Mouse (Mus musculus) limb, embryonic 15.5 days (tissue): ENCODE results near the gene Nmrk1. TPM values are rescaled to one million over a fixed set of nuclear protein-coding genes. Genes with fewer than 3 reads are reported as not detected.

Experiments used
- ATAC-seq: fragments of 200-750 bp; cut with Nextera tagmentation; 2 replicates; pipeline ENCODE4 v1.8.0; 2017; ENCODE audit warnings: low read depth, moderate TSS enrichment; ENCODE audit not compliant: insufficient number of reproducible peaks, low FRiP score, low TSS enrichment
- H3K27ac ChIP-seq: fragments of 300-500 bp; sonication (generic); 2 replicates; pipeline ENCODE4 v1.5.1; 2015; ENCODE audit warnings: moderate library complexity, mild to moderate bottlenecking, inconsistent platforms
- H3K27me3 ChIP-seq: fragments of 300-500 bp; sonication (generic); 2 replicates; pipeline ENCODE4 v1.6.1; 2015; ENCODE audit warnings: inconsistent platforms
- H3K36me3 ChIP-seq: fragments of 300-500 bp; sonication (generic); 2 replicates; pipeline ENCODE4 v1.6.1; 2015; ENCODE audit warnings: inconsistent platforms
- H3K4me1 ChIP-seq: fragments of 300-500 bp; sonication (generic); 2 replicates; pipeline ENCODE4 v1.6.1; 2015; ENCODE audit warnings: inconsistent platforms
- H3K4me2 ChIP-seq: fragments of 300-500 bp; sonication (generic); 2 replicates; pipeline ENCODE4 v1.6.1; 2015; ENCODE audit warnings: mild to moderate bottlenecking, inconsistent platforms
- H3K4me3 ChIP-seq: fragments of 300-500 bp; sonication (generic); 2 replicates; pipeline ENCODE4 v1.5.1; 2015; ENCODE audit warnings: mild to moderate bottlenecking, inconsistent platforms
- H3K9ac ChIP-seq: fragments of 300-500 bp; sonication (generic); 2 replicates; pipeline ENCODE4 v1.6.1; 2015; ENCODE audit warnings: inconsistent platforms
- H3K9me3 ChIP-seq: fragments of 300-500 bp; sonication (generic); 2 replicates; pipeline ENCODE4 v1.6.1; 2016; ENCODE audit warnings: inconsistent platforms
- WGBS: fragments of 180-500 bp; shearing (Covaris S2); methylation state at CpG from one replicate; pipeline ENCODE4 v1.1.7; 2015; 5-methylcytosine and 5-hydroxymethylcytosine counted together
- polyA plus RNA-seq: library from polyadenylated mRNA; unstranded; fragments of >200 nt; fragmentation: Nextera tagmentation; extraction: Ambion mirVana; gene quantifications from 2 replicates; pipeline ENCODE4 v1.2.1, GENCODE M21; 2015

The Nmrk1 gene
- polyA plus RNA-seq, 1 experiment from 2014 or later, result 19.1 TPM

DNA sequence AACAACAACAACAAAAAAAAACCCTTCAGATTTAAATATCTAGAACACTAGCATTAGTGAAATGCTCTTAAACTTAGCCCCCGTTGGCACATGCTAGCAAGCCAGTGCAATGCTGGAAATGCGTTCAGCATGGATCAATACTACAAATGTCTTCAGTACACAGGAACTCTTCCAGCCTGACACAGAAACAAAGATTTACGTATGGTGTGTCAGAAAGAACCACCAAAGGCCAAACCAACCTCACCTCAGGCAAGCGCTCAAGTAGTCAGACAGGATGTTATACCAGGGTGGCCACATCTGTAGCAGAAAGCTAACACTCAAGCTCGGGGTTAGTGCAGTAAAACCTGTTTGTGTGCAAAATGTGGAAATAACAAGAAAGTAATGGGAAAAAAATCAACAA is 12.7 kb upstream of the Nmrk1 start:
- no peaks in the 10 kb centered on the region for H3K27me3 ChIP-seq
- no peak overlapping the region for H3K4me3 ChIP-seq
- no peak for ATAC-seq
- H3K9me3 ChIP-seq, result no peaks in the 10 kb centered on the region
- 0 out of 2 replicates have a peak, but pooled peaks cover 5% of the 10 kb centered on the region for H3K4me1 ChIP-seq
- 66% methylated on average over 5 of the region's 5 CpGs for WGBS
- no peak overlapping the region for H3K4me2 ChIP-seq
- H3K9ac ChIP-seq, result no peak overlapping the region
- H3K27ac ChIP-seq, result peak overlapping the region; percentile 12
- no peaks in the 10 kb centered on the region for H3K36me3 ChIP-seq

DNA sequence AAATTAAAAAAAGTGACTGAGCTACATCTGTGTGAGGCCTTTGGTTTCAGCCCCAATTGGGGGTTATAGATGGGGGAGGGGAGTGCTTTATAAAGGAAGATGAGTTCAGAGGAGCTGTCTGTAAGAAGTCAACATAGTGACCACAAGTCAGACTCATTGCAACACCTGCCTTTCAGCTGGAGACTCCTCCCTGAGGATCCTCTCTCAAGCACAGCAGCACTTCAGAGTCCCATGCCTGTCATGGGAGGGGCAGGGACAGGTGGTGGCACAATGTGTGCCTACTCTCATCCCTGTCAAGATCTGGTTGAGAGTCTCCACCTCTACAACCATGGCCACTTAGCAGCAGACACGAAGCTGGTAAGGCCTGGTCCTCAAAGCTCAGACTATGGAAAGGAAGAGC is 12.1 kb upstream of the Nmrk1 start:
- Histone ChIP-seq H3K4me3 (no peak overlapping the region), H3K27me3 (no peaks in the 10 kb centered on the region), H3K9ac (no peak overlapping the region), H3K4me1 (0 out of 2 replicates have a peak, but pooled peaks cover 5% of the 10 kb centered on the region), H3K9me3 (no peaks in the 10 kb centered on the region), H3K36me3 (no peaks in the 10 kb centered on the region), H3K27ac (no peak overlapping the region), H3K4me2 (no peak overlapping the region)
- 77% methylated on average over 1 of the region's 1 CpGs for WGBS
- ATAC-seq, result no peak

DNA sequence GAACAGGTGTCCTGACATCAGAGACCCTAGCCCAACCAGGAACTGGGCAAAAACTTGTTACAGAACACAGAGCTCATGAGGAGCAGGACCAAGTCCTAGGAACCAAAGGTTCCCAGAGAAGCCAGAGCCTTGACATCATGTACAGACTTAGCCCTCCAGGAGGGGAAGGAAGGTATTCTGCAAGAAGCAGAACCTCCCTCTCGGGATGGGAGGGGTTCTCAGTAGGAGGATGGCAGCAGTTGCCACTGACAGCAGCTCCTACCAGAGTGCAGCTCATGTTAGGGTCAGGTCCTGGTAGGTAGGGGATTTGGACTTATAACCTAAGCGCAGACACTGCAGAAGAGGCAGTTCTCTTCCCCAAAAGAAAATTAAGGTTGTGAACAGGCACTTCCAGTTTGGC is 7.9 kb upstream of the Nmrk1 start:
- Histone ChIP-seq H3K4me1 (0 out of 2 replicates have a peak, but pooled peaks cover 3% of the 10 kb centered on the region), H3K27me3 (no peaks in the 10 kb centered on the region), H3K9ac (no peak overlapping the region), H3K27ac (no peak overlapping the region), H3K9me3 (no peaks in the 10 kb centered on the region), H3K36me3 (no peaks in the 10 kb centered on the region), H3K4me3 (no peak overlapping the region), H3K4me2 (no peak overlapping the region)
- 73% methylated on average over 2 of the region's 2 CpGs for WGBS
- no peak for ATAC-seq

DNA sequence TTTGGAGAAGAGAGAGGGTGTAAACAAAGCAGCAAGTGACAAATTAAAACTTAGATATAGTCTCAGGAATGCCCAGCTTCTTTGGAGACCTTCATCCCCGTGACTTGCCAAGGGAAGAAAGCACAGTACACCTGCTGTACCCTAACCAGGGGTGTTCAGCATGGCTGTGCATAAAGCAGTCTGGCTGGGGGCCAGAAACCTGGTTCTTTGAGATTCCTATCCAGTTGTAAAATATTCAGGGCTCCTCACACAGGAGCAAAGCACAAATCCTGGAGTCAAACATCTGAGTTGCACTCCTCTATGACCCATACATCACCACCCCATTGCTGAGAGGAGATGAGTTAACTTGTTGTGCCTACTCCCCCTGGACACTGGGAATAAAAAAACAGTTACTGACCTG is 2.2 kb upstream of the Nmrk1 start:
- no peaks in the 10 kb centered on the region for H3K36me3 ChIP-seq
- H3K9me3 ChIP-seq, result no peaks in the 10 kb centered on the region
- ATAC-seq, result no peak
- H3K4me1 ChIP-seq, result peaks cover 16% of the 10 kb centered on the region; the same call in 1 of the 2 replicates
- no peak overlapping the region for H3K9ac ChIP-seq
- WGBS, result 27% methylated on average over 1 of the region's 1 CpGs
- H3K4me3 ChIP-seq, result peak overlapping the region; percentile 91; the same call in 1 of the 2 replicates
- H3K4me2 ChIP-seq, result no peak overlapping the region; the same call in 1 of the 2 replicates
- no peaks in the 10 kb centered on the region for H3K27me3 ChIP-seq
- no peak overlapping the region for H3K27ac ChIP-seq

DNA sequence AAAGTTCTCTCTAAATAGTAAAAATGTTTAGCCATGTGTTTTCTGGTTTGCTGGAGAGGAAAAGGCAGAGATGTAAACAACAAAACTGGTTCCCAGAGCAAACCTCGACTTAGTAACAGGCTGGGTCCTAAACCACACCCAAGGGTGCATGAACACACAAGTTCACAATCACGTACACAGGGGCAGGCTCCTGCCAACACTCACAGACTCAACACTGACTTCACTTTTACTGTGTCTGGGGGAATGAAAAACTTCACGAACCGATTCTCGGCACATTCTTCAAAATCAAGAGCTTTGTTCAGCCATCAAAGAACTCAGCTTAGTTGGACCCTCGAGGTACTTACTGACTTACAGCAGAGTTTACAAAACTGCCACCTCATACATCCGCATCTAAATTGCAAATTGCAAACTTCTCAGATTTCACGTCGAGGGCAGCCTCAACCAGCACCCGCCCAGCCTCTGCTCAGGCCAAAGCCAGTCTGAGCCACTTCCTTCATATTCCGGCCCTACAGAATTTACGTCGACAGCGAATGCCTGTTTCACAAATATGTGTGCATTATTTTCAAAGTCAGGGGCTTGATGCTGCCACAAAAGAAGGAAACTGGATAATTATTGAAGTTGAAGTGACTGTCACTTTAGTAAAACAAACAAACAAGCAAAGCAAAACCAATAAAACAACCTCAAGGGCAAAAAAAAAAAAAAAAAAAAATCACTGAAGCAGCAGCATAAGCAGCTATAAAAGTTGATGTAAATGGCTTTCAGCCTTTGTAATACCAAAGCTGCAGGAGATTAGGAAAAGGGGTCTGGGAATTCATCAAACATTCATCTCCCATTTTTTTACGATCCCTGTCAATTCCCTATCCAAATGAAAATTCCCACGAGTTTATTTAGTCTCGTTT is 1.3 kb upstream of the Nmrk1 start:
- WGBS, result 5% methylated on average over 17 of the region's 17 CpGs
- Histone ChIP-seq H3K27me3 (no peaks in the 10 kb centered on the region), H3K4me2 (peak overlapping the region; percentile 69), H3K9me3 (no peaks in the 10 kb centered on the region), H3K9ac (no peak overlapping the region), H3K36me3 (no peaks in the 10 kb centered on the region), H3K4me3 (peak overlapping the region; percentile 91), H3K4me1 (peaks cover 16% of the 10 kb centered on the region; the same call in 1 of the 2 replicates), H3K27ac (peak overlapping the region; percentile 91)
- ATAC-seq, result no peak

DNA sequence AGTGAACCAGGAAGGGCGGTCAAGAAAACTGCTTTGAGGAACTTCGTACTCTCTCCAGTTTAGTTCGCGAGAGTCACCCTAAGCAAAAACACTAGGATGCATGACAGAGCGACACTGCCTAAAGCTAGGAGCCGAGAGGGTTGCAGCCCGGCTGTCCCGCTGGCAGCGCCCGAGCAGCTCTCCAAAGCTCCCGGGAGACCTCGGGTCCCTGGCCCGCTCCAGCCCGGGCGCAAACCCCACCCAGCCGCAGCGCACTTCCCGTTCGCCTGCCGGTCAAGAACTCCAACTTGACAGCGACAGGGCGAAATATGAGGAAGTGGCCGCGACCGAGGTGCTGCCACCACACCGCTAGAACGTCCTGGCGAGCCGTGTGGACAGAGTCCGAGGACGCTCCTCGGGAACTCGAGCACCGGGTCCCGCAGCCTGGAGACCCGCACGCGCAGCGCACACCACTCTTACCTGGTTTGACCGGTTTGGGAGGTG is 548 bp upstream of the Nmrk1 start:
- H3K36me3 ChIP-seq, result no peaks in the 10 kb centered on the region
- no peaks in the 10 kb centered on the region for H3K9me3 ChIP-seq
- peaks cover 16% of the 10 kb centered on the region; the same call in 1 of the 2 replicates for H3K4me1 ChIP-seq
- WGBS, result under 1% methylated on average over 40 of the region's 40 CpGs
- no peaks in the 10 kb centered on the region for H3K27me3 ChIP-seq
- H3K9ac ChIP-seq, result peak overlapping the region; percentile 74
- H3K4me3 ChIP-seq, result peak overlapping the region; percentile 91
- ATAC-seq, result peak; percentile 72
- H3K27ac ChIP-seq, result peak overlapping the region; percentile 91
- peak overlapping the region; percentile 69 for H3K4me2 ChIP-seq

DNA sequence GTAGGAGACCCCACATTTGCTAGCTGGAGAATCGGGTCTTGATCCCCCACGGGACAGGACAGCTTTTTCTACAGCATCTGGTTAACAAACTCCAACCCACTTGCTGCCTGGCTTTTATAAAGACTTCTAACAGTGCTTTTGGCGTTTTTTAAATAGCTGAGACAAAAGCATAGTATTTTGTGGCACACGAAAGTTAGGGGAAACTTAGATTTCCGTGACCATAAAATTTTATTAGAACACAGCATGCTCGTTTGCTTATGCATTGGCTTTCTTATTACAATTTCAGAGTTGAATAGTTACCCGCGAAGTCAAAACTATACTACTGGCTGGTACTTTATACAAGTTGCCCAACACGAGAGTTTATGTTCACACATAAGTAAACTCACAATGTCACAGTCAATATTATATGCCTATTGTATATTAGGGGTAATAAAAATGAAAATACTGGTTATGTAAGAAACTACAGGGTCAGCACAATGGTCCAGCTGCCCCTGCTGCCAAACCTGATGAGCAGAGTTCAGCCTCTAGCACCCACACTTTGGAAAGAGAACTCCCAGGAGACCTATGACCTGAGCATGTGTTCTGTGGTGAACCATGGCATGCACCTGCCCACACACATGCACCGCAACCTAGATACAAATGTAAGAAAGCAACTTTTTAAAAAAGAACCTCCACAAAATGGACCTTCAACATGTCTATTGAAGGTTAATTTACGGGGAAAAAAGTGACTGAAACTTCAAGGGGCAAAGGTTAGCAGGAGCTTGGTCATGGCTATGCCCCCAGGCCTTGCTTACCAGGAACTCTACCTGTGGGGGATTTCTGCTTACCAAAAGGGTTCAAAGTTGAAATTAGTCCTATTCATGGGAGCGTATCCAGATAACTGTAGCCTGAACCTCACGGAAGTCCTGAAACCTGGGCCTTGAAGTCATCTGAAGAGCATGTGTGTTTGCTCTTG is 758 bp downstream of the Nmrk1 start:
- Histone ChIP-seq H3K27me3 (no peaks in the 10 kb centered on the region), H3K36me3 (no peaks in the 10 kb centered on the region), H3K27ac (peak overlapping the region; percentile 91; the same call in 1 of the 2 replicates), H3K9ac (peak overlapping the region; percentile 39), H3K4me1 (peaks cover 16% of the 10 kb centered on the region; the same call in 1 of the 2 replicates), H3K4me3 (peak overlapping the region; percentile 91), H3K9me3 (no peaks in the 10 kb centered on the region), H3K4me2 (peak overlapping the region; percentile 69)
- ATAC-seq, result no peak
- WGBS, result 44% methylated on average over 13 of the region's 13 CpGs

DNA sequence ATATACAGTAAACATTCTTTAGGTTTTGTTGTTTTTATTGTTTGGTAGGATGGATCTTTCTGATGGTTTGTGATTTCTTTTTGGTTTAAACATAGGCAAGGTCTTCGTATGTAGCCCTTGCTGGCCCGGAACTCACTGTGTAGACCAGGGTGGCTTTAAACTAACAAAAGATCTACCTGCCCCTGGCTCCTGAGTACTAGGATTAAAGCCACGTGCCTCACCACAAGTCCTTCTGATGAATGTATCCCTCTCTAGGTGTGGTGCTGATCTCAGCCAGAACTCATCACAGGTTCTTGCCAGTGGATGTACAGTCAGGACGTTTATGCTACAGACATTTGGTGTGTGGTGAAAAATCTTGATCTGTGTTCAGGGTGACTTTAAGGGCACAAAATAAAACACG is 6.2 kb downstream of the Nmrk1 start:
- H3K27me3 ChIP-seq, result no peaks in the 10 kb centered on the region
- 68% methylated on average over 5 of the region's 5 CpGs for WGBS
- no peak overlapping the region for H3K27ac ChIP-seq
- no peak overlapping the region for H3K4me2 ChIP-seq
- H3K9me3 ChIP-seq, result no peaks in the 10 kb centered on the region
- ATAC-seq, result no peak
- no peaks in the 10 kb centered on the region; the same call in 1 of the 2 replicates for H3K36me3 ChIP-seq
- H3K4me3 ChIP-seq, result no peak overlapping the region
- no peaks in the 10 kb centered on the region for H3K4me1 ChIP-seq
- H3K9ac ChIP-seq, result no peak overlapping the region

DNA sequence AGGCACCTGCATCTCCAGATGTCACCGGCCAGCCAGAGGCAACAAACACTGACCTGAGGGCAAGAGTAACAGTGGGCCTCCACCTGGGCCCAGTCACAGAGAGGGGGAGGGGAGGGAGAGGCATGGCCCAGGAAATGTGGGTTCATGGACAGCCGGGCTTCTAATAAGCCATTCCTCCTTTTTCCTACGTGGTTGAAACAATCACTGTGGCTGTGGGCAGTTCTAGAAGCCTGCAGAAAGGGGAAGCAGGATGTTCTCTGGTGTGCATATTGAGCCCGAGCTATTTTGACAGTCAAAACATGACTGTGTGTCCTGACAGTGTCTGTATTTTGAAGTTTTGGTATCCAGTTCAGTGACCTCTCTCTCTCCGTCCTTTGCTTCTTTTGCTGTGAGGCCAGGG is 7.2 kb downstream of the Nmrk1 start:
- H3K27ac ChIP-seq, result no peak overlapping the region
- H3K9ac ChIP-seq, result no peak overlapping the region
- no peaks in the 10 kb centered on the region; the same call in 1 of the 2 replicates for H3K36me3 ChIP-seq
- H3K27me3 ChIP-seq, result no peaks in the 10 kb centered on the region
- no peak overlapping the region for H3K4me3 ChIP-seq
- no peak for ATAC-seq
- no peaks in the 10 kb centered on the region for H3K4me1 ChIP-seq
- H3K4me2 ChIP-seq, result no peak overlapping the region
- no peaks in the 10 kb centered on the region for H3K9me3 ChIP-seq
- 50% methylated on average over 5 of the region's 5 CpGs for WGBS

DNA sequence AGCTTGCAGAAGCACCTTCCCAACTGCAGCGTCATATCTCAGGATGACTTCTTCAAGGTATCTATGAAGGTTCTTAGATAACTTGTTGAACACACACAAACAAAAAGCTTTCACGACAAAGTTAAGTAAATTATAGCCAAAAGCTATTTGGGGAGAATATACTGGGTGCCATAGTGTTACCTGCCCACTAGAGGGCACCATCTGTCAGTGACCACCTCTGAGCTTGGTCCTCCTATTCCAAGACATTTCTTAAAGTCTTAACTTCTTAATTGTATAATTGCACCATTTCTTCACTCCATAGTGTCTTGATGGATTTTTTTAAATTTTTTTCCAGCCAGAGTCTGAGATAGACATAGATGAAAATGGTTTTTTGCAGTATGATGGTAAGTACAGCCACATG is 7.8 kb downstream of the Nmrk1 start:
- no peaks in the 10 kb centered on the region for H3K27me3 ChIP-seq
- ATAC-seq, result no peak
- no peak overlapping the region for H3K4me3 ChIP-seq
- H3K4me2 ChIP-seq, result no peak overlapping the region
- 26% methylated on average over 2 of the region's 2 CpGs for WGBS
- no peak overlapping the region for H3K9ac ChIP-seq
- H3K36me3 ChIP-seq, result no peaks in the 10 kb centered on the region; the same call in 1 of the 2 replicates
- no peaks in the 10 kb centered on the region for H3K9me3 ChIP-seq
- no peak overlapping the region for H3K27ac ChIP-seq
- H3K4me1 ChIP-seq, result no peaks in the 10 kb centered on the region

DNA sequence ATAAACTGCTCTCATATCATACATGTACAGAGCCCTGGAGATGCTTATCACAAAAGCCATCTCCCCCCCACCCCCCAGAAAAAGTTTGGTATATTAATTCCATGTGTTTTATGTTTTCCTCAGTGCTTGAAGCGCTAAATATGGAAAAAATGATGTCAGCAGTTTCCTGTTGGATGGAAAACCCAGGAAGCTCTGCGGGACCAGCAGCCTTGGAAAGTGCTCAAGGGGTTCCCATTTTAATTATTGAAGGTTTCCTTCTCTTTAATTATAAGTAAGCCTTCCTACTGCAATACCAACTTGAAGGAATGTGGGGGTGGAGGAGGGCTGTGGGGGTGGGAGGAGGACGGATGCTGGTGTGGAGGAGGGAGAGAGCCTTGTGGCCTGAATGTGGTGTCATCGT is 9.3 kb downstream of the Nmrk1 start:
- no peak overlapping the region for H3K27ac ChIP-seq
- H3K4me3 ChIP-seq, result no peak overlapping the region
- no peaks in the 10 kb centered on the region for H3K4me1 ChIP-seq
- ATAC-seq, result no peak
- H3K27me3 ChIP-seq, result no peaks in the 10 kb centered on the region
- no peak overlapping the region for H3K4me2 ChIP-seq
- H3K9me3 ChIP-seq, result no peaks in the 10 kb centered on the region
- H3K36me3 ChIP-seq, result no peaks in the 10 kb centered on the region; the same call in 1 of the 2 replicates
- no peak overlapping the region for H3K9ac ChIP-seq
- 48% methylated on average over 4 of the region's 4 CpGs for WGBS
